Mouse (Mus musculus) ovary, postnatal 14 days (tissue): ENCODE results near the gene Pdgfa.

Experiments used
- DNase-seq: peaks from one replicate; pipeline ENCODE4 v3.0.0; 2022; ENCODE audit warnings: low spot score

The Pdgfa gene

DNA sequence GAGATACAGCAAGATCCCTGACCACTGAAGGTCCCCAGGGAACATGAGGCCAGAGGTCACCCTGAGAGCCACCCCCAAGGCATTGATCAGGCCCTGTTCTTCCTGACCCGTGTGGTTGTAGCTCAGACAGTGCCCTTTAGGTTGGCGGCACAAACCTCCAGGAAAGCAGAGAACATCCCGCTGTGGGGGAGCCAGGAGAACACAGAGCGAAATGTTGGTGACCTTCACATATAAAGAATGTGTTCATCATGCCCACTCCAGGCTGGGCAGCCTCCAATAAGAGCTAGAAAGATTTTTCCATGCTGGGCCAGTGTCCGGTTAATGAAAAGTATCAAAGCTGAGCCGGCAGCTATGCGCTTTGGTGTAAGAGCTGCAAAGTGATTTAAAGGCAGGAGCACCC is 43.2 kb downstream of the Pdgfa start:
- no peak for DNase-seq

DNA sequence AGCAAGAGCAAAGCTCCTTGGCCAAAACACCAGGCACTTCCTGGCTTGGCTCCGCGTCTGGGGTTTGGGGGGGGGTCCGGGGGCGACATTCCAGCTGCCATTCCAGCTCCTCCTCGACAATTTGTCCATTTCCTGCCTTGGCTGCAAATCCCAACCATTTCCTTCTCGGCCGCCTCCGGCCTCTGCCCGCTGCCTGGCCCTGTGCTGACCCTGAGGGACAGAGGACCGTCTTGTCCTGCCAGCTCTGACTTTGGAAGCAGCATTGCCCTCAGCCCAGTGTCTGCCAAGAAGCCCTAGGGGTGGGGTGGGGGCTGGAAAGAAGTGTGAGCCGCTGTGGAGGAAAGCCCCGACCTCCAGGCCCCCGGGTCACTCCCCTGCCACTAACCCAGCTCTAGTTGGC is 44.2 kb downstream of the Pdgfa start:
- no peak for DNase-seq

DNA sequence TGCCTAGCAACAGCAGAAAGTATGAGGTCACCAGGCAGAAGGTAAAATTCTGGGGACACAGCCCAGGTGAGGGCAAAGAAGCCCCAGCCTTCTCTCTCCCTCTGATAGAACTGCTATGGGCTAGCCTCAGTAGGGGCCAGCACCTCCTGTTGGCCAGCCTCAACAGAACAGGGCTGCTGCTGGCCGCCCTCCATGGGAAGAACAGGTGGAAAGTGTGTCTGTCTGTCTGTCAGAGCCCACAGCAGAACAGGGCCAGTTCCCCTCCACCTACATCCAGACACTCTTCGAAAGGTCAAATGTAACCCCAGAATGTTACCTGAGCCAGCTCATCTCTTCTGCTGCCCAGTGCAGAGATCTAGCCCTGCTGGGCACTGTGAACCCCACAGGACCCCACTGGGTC is 45.9 kb downstream of the Pdgfa start:
- no peak for DNase-seq

DNA sequence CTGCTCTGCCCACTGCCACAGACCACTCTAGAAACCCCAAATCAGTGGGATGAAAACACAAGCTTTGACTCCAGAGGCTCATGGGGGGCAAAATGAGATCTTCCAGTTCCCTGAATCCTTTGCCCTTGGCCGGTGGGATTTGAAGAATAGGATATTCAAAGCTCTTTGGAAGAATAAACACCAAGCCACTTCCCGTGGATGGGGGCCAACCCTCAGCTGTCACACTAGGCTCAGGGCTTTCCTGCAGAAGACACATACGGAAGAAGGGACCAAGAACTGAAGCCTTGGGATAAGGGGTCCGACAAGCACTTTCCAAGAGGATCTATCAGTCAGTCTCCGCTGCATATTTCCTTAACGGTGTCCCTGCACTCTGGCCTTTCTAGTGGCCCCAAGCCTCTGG is 48.0 kb downstream of the Pdgfa start:
- DNase-seq = no peak

DNA sequence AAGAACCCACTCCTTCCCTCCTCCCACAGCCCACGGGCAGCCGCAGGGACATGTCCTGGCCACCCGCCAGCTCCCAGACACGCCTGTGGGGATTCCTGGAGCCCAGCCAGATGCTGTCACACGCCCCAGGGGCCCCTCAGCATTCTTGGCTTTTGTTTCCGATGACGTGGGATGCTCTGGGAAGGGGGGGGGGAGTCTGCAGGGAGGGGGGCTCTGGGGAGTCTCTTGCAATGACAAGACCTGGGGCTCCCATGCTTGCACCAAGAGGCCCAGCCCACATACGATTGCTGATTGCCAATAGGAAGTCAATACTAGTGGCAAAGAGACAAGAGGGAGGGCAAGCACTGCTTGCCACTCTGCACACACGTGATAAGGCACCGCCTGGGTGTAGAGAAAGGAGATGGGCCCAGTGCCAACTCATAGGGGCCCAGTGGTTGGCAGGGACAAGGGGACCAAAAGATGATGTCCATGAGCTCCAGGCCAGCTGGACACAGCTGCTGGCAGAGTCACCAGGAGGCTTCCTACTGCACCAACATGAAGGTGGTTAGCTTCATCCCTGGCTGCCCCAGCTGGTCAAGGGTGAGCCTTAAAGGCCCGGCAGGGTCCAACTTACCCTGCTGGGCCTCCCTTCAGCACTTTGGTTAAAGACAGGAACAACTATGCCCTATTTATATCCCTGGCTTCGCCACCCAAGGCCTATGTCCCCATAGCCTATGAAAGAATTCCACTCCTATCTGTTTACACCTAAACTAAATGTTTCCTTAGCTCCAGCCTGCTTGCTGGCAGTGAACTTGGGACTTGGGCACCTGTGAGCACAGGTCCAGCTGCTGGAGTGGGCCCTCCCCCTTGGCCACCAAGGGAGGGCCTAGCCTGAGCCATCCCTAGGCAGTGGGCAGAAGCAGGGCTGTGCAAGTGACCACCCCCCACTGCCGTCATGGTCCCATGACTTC is 48.9 kb downstream of the Pdgfa start:
- peak; percentile 38 for DNase-seq

DNA sequence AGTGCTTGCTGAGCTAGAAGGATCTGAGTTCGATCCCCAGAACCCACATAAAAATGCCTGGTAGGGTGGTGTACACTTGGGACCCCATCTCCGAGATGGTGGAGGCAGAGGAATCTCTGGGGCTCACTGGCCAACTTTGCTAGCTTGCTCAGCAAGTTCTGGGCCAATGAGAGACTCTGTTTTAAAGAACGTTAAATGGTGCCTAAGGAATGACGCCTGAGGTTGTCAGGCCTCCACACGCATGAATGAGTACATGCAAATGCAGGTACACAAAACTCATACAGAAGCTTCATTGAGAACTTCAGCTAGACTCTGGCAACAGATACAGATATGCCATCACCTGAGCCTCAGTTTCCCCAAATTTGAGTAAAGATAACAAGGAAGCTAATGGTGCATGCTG is 49.7 kb downstream of the Pdgfa start:
- DNase-seq = no peak

DNA sequence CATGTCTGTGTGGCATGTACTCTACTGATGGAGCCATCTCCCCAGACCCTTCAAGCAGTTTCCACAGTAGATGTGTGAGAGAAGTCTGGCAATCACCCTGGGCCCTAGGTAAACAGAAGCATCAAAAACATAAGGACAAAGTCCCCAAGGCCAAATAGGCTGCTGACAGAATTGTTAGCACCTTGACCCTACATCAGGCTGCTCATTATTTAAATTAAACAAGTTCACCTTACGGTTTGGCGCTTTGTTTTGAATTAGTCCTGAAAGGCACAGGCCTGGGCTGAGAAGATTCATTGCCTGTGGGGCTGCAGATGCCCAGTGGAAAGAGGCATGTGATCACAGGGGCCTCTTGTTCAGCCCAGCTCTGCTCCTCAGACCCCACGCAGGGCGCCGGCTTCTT is 50.2 kb downstream of the Pdgfa start:
- DNase-seq = no peak

DNA sequence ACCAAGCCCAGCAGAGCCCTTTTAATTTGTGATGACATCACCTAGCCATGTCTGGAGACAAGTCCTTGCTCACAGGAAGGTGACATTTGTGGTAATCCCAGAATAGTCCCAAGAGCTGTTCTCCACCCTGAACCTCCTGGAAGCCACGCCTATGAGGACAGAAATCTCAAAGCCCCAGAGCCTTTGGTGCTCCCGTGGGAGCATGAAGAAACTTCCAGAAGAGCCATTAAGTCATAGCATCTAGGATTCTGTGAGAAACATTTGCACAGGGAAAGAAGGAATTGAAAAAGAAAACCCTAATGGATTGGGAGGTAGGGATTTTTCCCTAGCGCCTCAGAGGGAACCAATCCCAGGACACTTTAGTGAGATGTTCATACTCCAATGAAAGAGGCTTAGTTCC is 52.2 kb downstream of the Pdgfa start:
- no peak for DNase-seq

DNA sequence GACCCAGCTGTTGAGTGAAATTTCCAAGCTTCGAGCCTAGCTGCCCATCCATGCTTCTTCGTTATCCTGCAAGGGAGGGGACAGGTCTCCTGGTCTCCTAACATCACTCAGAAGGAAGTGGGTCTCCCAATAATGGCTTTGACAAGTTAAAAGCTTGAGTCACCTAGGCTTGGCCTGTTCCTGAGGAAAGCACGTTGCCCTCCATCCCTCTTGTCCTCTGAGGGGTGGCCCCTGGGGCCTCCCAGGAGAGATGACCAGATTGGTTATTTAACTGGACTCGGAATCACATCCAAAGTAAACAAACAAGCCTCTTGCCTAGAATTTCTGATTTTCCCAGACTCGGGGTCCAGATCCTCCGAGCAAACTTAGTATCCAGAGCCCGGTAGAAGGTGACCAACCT is 52.6 kb downstream of the Pdgfa start:
- DNase-seq = no peak

DNA sequence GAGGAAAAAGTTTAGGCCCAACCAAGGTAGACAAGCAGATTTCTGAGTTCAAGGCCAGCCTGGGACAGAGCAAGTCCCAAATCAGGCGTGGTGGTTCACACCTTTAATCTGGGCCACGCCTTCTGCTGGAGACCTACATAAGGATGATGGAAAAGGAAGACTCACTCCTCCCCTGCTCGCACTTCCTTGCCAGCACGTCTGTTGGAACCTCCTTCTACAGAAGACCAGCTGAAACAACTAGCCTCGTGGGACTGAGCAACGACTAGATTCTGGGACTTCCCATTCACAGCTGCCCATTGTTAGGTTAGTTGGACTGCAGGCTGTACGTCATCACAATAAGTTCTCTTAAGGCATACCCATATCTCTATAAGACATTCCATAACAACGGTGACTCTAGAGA is 55.3 kb downstream of the Pdgfa start:
- no peak for DNase-seq

DNA sequence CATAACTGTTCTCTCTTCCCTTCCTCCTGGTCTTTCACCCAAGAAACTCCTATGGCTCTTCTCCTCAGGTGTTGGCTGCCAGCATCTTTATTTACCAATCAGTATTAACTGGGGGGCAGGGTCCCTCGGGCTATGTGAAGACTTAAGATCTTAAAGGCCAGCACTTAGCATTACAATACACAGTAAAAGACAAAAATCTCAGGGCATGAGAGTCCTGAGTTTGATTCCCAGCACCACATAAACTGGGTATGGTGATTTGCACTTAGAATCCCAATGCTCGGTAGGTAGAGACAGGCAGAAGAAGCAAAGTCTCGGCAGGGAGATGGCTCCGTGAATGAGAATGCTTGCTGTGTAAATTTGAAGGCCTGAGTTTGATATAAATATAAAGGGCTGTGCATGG is 56.6 kb downstream of the Pdgfa start:
- DNase-seq = no peak

DNA sequence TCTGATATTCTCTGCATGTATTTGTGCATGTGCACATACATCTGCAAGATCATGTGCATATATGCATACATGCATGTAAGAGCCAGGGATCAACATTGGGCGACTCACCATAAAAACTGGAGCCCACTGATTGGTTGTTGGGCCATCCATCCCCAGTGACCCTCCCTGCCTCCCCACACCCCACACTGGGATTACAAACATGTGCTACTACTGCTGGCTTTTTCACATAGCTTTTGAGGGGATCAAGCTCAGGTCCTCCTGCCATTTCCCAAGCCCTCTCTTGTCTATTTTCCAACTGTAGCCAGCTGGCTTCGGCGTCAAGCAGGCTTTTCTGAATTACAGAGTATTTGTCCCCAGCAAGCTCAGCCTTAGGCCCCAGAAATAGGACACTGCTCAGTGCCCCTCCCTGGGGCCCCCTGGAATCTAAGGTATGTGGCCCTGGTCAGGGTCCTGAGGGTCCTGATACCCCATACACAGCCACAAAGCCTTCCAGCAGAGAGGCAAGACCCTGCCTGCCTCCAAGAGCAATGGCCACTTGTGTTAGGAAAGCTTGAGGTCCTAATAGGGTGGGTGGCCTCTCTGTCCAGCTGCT is 58.5 kb downstream of the Pdgfa start:
- no peak for DNase-seq

DNA sequence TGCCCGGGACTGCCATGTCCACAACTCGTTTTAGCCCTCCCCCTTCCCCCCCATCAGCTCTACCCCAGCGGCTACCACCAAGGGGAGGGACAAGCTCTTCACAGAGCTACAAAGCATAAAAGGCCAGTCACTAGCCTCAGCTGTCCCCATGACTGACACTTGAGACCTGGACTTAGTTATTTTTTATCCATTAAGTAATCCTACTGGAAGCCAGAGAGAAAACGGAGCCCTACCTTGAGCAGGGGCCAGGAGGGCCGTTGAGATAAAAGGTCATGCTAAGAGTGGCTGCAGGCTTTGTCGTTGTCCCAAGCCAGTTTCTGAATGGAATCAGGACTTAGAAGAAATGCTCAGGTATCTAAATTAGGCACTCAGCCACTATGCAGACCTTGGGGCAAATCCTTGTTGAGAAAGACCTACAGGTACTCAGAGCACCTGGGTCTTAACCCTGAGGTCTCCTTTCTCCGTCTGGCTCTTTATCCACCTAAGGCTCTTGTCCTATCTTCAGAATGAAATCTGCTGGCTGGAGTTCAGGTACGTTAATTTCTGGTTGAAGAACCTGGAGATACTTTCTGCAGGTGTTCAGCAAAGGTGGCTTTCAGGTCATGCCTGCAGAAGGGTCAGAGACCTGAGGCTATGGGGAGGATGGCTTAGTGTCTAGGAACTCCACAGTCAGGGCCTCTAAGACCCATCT is 60.6 kb downstream of the Pdgfa start:
- no peak for DNase-seq

DNA sequence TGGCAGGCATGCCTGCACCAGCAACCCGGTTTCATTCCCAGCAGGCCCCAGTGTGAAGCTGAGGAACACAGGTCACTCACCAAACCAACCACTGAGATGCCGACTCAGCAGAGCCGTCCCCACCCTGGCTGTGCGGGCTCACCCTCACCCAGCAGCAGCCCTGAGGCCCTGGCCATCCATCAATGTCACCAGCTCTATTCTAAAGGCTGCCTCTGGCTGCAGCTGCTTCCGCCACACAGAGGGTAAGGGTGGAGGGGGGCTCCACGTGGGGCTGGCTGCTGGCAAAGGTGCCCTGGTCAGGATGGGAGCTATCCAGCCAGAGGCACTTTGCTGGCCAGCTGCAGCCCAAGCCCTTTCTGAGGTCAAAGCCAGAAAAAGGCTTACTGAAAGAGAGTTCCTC is 62.6 kb downstream of the Pdgfa start:
- DNase-seq = no peak

DNA sequence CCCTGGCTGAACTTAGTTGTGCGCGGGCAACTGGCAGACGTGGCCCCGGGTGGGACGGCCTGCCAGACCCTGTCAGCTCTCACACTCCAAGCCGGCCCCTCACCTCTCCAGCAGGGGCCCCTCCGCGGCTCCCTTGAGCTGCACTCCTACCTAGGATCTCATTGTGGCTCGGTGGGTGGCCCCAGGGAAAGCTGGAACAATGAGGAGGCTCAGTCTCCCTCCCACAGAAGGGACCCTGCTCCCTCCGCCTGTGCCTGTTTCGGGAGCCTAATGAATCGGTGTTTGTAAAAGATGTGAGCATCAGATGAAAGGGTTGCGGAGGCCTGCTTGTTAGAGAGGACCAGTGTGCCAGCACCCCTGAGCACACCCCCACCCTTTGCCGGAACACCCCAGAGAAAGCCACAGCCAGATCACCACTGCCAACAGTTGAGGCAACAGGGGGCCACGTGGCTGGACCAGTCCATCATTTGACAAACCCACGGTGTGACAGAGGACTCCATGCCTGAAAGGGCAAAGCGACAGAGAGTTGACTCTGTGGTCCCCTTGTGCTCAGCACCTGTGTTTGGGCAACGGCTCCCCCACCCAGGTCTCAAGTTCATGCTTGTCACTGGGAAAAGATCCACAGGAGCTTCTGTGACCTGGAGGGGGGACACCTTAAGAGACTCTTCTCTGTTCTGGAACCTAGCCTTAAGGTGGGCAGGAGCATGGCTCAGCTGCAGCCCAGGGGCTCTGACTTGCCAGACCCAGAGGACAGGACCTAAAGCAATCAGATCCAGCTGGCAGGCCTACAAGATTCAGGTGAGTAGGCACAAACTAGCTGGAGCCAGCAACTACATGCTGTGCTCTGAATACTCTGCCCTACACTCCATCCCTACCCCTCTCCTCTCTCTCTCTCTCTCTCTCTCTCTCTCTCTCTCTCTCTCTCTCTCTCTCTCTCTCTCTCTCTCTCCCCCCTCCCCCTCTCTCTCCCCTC is 64.4 kb downstream of the Pdgfa start:
- no peak for DNase-seq

DNA sequence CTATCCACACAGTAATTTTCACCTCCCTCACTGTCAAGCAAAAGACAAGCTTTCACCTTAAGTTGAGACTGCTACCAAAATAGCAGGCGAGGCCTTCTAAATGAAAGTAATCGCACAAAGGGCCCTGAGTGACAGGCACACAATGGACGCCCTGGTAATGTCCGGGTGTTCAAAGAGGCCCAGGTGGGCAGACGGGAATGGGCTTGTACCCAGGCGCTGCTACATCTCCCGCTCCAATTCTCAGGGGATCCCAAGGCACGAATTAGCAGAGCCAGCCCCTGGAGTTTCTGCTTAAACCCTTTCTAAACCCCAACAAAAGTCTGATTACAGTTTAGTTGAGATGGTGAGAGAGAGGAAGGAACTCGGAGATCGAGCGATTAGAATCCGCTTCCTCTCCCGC is 65.3 kb downstream of the Pdgfa start:
- DNase-seq = no peak

DNA sequence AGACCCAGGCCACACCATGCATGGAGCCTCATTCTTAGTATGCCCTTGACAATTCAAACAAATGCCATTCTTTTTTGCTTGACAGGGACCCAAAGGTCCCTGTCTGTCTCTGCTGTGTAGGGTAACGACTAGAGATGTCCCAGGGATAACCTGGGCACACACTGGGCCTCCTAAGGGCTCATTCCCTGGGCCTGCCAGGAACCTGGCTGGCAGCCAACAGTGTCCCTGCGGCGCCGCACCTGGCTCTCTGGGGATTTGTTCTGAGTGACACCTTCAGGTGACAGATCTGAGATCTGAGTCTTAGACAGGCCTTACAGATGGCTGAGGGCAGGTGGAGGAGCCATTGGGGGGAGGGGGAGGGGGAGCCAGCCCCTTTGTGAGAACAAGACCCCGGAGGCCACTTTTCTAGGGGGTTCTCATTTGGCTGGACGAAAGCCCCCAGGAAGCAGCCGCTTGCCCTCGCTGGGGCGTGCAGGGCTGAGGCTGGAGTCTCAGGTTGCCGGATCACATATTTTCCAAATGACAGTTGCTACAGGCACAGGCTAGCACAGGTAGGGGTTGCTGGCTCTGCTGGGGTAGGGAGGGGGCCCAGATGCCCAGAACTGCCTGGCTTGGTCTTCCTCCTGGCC is 67.2 kb downstream of the Pdgfa start:
- no peak for DNase-seq
